Mouse (Mus musculus) splenic B cell, adult 2 months (primary cell): ENCODE results near the gene Myof.

ENCODE experiments used
- DNase-seq: peaks from one replicate; pipeline ENCODE4 v3.0.0-alpha.2; 2011; ENCODE audit warnings: low read depth, low spot score
- H3K27me3 ChIP-seq: 2 replicates; pipeline ENCODE4 v1.6.1; 2012; ENCODE audit warnings: mild to moderate bottlenecking, low read length, moderate library complexity, mixed read lengths; ENCODE audit not compliant: control insufficient read depth, poor library complexity, insufficient read depth, severe bottlenecking
- H3K36me3 ChIP-seq: 2 replicates; pipeline ENCODE4 v1.6.1; 2012; ENCODE audit warnings: mild to moderate bottlenecking, low read length, moderate library complexity, mixed read lengths; ENCODE audit not compliant: control insufficient read depth, poor library complexity, insufficient read depth, severe bottlenecking

The Myof gene

DNA sequence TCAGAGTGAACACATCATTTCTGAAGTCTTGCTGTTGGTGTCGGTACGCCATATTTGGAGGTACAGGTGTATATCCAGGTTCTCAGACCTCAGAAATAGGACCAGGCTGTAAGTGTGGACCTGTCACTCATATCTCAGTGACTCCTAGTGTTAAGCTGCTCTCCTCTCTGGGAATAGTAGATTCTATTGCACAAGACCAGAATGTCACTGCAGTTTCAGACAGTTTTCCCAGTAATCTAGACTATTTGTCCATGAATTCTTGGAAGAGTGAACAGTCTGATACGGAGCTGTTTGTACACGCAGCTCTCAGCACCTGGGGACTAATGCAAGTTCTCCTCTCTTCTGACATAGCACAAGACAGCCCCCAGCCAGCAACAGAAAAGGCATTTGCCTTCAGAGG is 42.4 kb downstream of the Myof start:
- H3K27me3 ChIP-seq, result no peaks in the 10 kb centered on the region
- DNase-seq, result no peak
- H3K36me3 ChIP-seq, result no peaks in the 10 kb centered on the region

DNA sequence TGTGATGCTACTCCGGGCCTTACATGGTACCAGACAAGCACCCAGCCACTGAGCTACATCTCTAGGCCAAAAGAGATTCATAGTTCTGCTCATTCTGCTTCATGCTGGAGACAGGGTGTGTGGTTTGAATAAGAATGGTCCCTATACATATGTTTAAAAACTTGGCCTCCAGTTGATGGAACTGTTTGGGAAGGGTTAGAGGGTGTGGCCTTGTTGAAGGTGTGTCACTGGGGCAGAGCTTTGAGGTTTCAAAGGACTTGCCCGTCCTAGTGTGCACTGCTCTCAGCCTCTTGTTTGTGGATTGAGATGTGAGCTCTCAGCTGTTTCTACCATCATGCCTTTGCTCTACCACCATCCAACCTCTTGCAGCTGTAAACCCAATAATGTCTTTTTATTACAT is 43.4 kb downstream of the Myof start:
- H3K36me3 ChIP-seq, result no peaks in the 10 kb centered on the region
- H3K27me3 ChIP-seq, result no peaks in the 10 kb centered on the region; the same call in 1 of the 2 replicates
- DNase-seq, result no peak

DNA sequence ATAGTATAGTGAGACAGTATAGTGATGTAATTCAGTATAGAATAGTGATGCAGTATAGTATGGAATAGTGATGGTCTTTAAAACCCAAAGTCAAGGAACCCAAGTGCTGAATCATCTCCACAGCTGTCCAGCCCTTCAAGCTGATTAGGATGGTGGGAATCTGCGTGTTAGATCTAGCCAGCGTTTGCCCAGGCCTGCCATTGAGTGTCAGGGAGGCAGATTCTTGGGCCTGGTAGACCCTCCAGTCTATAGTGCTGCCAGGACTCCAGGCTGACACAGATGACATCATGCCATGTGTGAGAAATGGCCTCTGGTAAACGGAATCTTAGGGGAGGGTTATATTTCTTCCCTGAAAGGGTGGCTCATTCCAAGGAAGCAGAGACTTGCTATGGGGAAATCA is 49.1 kb downstream of the Myof start:
- H3K36me3 ChIP-seq, result no peaks in the 10 kb centered on the region
- no peak for DNase-seq
- H3K27me3 ChIP-seq, result no peaks in the 10 kb centered on the region; the same call in 1 of the 2 replicates

DNA sequence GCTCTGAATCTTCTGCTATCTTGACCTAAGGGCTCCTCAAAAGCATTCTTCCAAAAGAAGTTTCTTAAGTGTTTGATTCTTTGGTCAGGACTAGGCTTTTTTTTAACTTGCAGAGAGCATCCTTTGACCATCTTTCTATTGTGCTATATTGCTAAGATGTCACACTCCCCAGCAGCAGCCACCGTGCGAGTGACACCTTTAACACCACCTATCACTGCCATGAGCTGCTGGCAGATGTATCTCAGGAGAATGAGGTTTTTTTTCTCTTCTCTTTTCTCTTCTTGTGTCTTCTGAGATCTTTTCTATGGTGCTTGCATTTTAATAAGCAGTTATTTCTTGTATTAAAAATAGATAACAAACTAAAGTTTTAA is 51.2 kb downstream of the Myof start:
- H3K36me3 ChIP-seq, result no peaks in the 10 kb centered on the region
- no peak for DNase-seq

GRCm38 (mm10) chr19:37991399-37992183 is 51.8 kb downstream of the Myof start:
- Histone ChIP-seq H3K36me3 (no peaks in the 10 kb centered on the region), H3K27me3 (no peaks in the 10 kb centered on the region; the same call in 1 of the 2 replicates)
- DNase-seq, result peak; percentile 36

More for the DNA sequence above, 51.2 kb downstream of the Myof start:
- no peaks in the 10 kb centered on the region; the same call in 1 of the 2 replicates for H3K27me3 ChIP-seq

- DNase-seq, result no peak
- no peaks in the 10 kb centered on the region for H3K36me3 ChIP-seq
- H3K27me3 ChIP-seq, result no peaks in the 10 kb centered on the region
These were observed 53.4 kb downstream of the Myof start for GRCm38 (mm10) chr19:37989971-37990370.

DNA sequence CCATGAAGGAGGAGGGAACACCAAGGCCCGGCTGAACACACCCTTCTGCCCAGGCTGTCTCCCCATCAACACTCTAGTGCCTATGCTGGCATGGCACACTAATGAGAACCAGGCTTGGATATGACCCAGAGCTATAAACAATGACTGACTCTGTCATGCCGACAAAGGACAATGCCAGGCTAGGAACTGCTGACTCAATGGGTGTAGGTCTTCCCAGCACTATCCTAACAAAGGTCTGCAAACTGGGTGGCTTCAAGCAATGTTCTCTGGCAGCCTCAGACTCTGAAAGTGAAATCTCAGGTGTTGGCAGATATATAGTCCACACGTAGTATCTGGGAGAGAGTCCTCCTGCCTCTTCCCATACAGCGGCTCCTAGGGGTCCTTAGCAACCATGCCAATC is 55.2 kb downstream of the Myof start:
- Histone ChIP-seq H3K36me3 (no peaks in the 10 kb centered on the region), H3K27me3 (no peaks in the 10 kb centered on the region)
- DNase-seq, result no peak

- Histone ChIP-seq H3K36me3 (no peaks in the 10 kb centered on the region), H3K27me3 (no peaks in the 10 kb centered on the region)
- no peak for DNase-seq
These were observed 57.6 kb downstream of the Myof start for GRCm38 (mm10) chr19:37985730-37986129.

DNA sequence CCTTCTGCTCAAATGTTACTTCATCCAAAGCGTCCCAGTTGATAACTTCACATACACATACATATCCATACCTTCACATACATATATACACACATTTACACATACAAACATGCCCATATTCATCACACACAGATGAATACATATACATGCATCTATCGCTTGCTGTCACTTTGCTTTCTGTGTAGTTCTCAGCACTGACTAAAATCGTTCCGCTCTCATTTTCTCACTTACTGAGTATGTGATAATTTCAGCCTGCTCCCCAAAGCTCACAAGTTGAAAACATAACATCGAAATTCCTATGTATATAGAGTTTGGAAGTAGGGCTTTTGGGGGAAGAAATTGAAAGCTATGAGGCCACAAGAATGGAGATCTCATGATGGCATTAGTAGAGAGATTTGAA is 67.4 kb downstream of the Myof start:
- H3K27me3 ChIP-seq, result no peaks in the 10 kb centered on the region; the same call in 1 of the 2 replicates
- no peak for DNase-seq
- H3K36me3 ChIP-seq, result no peaks in the 10 kb centered on the region

- Histone ChIP-seq H3K27me3 (no peaks in the 10 kb centered on the region; the same call in 1 of the 2 replicates), H3K36me3 (no peaks in the 10 kb centered on the region)
- DNase-seq, result no peak
These were observed 72.8 kb downstream of the Myof start for GRCm38 (mm10) chr19:37970571-37970970.

DNA sequence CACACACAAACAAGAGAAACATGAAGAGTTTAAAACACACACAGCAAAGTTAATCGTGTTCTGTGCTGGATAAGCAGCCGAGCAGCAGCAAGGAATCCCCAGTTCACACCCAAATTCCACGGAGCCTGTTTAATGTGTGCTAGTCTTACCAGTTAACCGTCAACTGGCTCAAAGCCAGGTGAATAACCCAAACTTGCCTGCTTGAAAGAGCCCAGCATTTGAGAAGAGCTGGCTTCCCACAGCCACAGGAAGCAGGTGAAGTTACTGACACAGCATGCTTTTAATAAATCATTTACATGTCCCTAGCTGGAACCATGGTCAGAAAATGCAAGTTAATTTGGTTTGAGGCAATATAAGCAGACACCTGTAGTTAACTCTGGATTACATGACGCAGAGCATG is 73.4 kb downstream of the Myof start:
- DNase-seq, result peak; percentile 53
- H3K27me3 ChIP-seq, result no peaks in the 10 kb centered on the region
- H3K36me3 ChIP-seq, result no peaks in the 10 kb centered on the region

DNA sequence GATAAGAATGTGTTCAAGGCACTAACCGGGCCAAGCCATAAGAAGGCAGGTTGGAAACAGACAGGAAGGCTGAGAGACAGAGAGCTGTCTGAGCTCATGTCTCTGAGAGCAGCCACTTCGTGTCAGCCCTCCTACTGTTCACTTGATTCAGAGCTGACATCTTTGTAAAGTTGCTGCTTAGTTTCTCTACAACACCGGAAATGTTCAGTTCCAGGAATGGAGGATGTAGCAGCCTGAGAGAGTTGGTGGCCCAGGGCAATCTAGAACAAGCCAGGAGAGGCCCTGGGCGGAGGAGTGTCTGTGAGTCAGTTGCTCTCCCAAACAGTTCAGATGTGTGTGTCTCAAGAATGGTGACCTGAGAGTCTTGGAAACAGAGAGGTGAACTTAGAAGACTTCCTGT is 77.5 kb downstream of the Myof start:
- Histone ChIP-seq H3K36me3 (no peaks in the 10 kb centered on the region), H3K27me3 (no peaks in the 10 kb centered on the region)
- no peak for DNase-seq

GRCm38 (mm10) chr19:37963421-37963820 is 80.0 kb downstream of the Myof start:
- peak; percentile 81 for DNase-seq
- H3K36me3 ChIP-seq, result no peaks in the 10 kb centered on the region
- H3K27me3 ChIP-seq, result no peaks in the 10 kb centered on the region

- H3K36me3 ChIP-seq, result no peaks in the 10 kb centered on the region
These were observed 82.6 kb downstream of the Myof start for GRCm38 (mm10) chr19:37960791-37961190.

GRCm38 (mm10) chr19:37959543-37960215 is 83.7 kb downstream of the Myof start:
- H3K36me3 ChIP-seq, result no peaks in the 10 kb centered on the region
- no peaks in the 10 kb centered on the region for H3K27me3 ChIP-seq
- DNase-seq, result no peak

More at GRCm38 (mm10) chr19:37960791-37961190, 82.6 kb downstream of the Myof start:
- no peak for DNase-seq
- H3K27me3 ChIP-seq, result no peaks in the 10 kb centered on the region
